Mouse (Mus musculus): ENCODE measurements around the gene P2ry14.
"Not testable (repeated sequence)": the region's sequence is repeated elsewhere in the genome, so short reads cannot be mapped to it uniquely, and the experiment has no call there.

- TF ChIP-seq CTCF (IDR thresholded peaks at IDR 0.05; ENCODE audit: low read depth, low read length); GATA2 (IDR thresholded peaks at IDR 0.05; ENCODE audit: borderline replicate concordance, low read depth, low read length); TAL1 (conservative IDR thresholded peaks at IDR 0.05; ENCODE audit: low read depth, low read length); GATA1 (IDR thresholded peaks at IDR 0.05; ENCODE audit: borderline replicate concordance, low read length): not testable (repeated sequence)
Observed at GRCm38 (mm10) chr3:59109834-59110233, 43.6 kb downstream of the P2ry14 start.

Measured in G1E (cell line).